ENCODE assay signal across 23 mouse cellular contexts in the genomic region with DNA sequence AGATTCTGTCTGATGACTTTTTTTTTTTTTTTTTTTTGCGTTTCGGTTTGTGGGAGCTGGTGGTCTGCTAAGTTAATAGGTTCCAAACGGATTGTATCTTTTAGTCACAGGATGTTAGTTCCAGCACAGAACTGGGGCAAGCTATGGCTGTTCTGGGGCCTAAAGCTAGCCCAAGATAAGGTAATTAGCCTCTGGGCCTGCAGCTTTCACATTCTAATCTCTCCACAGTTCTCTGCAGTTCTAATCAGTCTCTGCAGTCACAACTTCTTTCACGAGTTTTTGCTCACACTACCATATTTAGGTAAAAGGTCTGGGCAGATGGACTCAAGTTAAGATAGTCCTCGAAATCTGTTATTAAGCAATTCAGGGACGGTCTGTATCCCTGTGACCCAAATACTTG. TPM values are rescaled to one million over a fixed set of nuclear protein-coding genes. Genes with fewer than 3 reads are reported as not detected.
A peak's percentile ranks its signal among the peaks of the same experiment; 100 is the strongest.
DNase-seq lines count a peak whose midpoint lies in the region; ATAC-seq and TF ChIP-seq lines count a peak whose summit lies in the region.
"Had no signal": no experiment of that assay in that cellular context is flagged by ENCODE, and none has a peak within 500 bp of the region (broad histone marks: within the 10 kb centered on the region; RNA-seq: fewer than 3 reads in every experiment).

No protein-coding gene starts in this region.

- no peak for TF ChIP-seq POLR2A in MEL (IDR thresholded peaks at IDR 0.05; ENCODE audit: control insufficient read depth in 1 of 2, insufficient read depth in 1 of 2, low read depth in 1 of 2, low read length in 2 of 2, poor library complexity in 1 of 2)

- DNase-seq in MEL (ENCODE audit: low read depth, low spot score) (peak; percentile 27), adipocyte (ENCODE audit: low spot score) (peak; percentile 4)
- peak; percentile 5 for DNase-seq in liver, embryonic 13.5 days
- no peak for DNase-seq in thymus, postnatal 36 days
- no peak for DNase-seq in adrenal gland, adult 18-20 months (ENCODE audit: low spot score in 2 of 2)
- DNase-seq: adrenal gland, adult 2 months; adrenal gland, postnatal 14 days; cerebellum, adult 11-12 months; cerebellum, adult 8-10 months; cerebellum, postnatal 10 days; cerebellum, postnatal 36 days; embryo, embryonic 11 days; forebrain, postnatal 0 days; gastrocnemius, adult 2 months; gastrocnemius, postnatal 14 days; heart, adult 11 months had no signal

- H3K9me3 ChIP-seq in MEL (replicated peaks; ENCODE audit: insufficient read depth, low read length), result no peaks in the 10 kb centered on the region
- H3K9me3 ChIP-seq in liver, embryonic 13.5 days (replicated peaks), result no peaks in the 10 kb centered on the region
- H3K9me3 ChIP-seq: hindbrain, embryonic 12.5 days; hindbrain, embryonic 15.5 days had no signal

- peak; percentile 16 to 46; a peak in 1 of 4 replicates for TF ChIP-seq EP300 in MEL (IDR thresholded peaks at IDR 0.05; ENCODE audit: low read depth in 1 of 2, low read length in 2 of 2)

- peak; percentile 70 for ATAC-seq in liver, embryonic 13.5 days (ENCODE audit: low read depth)
- ATAC-seq in megakaryocyte-erythroid progenitor cell, adult 5-6 weeks (replicated peaks; ENCODE audit: low FRiP score, low TSS enrichment, poor library complexity, severe bottlenecking), result peak; percentile 61
- ATAC-seq: activated CD4-positive, CD25-positive, alpha-beta regulatory T cell, adult 4 months; CD4-positive, CD25-positive, alpha-beta regulatory T cell, adult 4 months; forebrain, embryonic 14.5 days; forebrain, postnatal 0 days had no signal

- no peak overlapping the region for H3K4me3 ChIP-seq in MEL (ENCODE audit: control insufficient read depth in 1 of 2, insufficient read depth in 1 of 2, low read depth in 2 of 2, low read length in 2 of 2)
- no peak overlapping the region for H3K4me3 ChIP-seq in liver, embryonic 13.5 days (replicated peaks)
- H3K4me3 ChIP-seq: gastrocnemius, adult 2 months; hindbrain, embryonic 12.5 days; hindbrain, embryonic 15.5 days had no signal

- no peaks in the 10 kb centered on the region for H3K79me2 ChIP-seq in MEL (ENCODE audit: control insufficient read depth, insufficient read depth, low read length, poor library complexity)

- H3K27ac ChIP-seq in MEL (ENCODE audit: control insufficient read depth, low read depth, low read length), result no peak overlapping the region
- no peak overlapping the region for H3K27ac ChIP-seq in liver, embryonic 13.5 days
- H3K27ac ChIP-seq: gastrocnemius, adult 2 months; hindbrain, embryonic 12.5 days; hindbrain, embryonic 15.5 days had no signal

- H3K9ac ChIP-seq in MEL (ENCODE audit: control insufficient read depth, low read depth, low read length, poor library complexity, severe bottlenecking), result no peak overlapping the region
- H3K9ac ChIP-seq in liver, embryonic 13.5 days, result no peak overlapping the region
- H3K9ac ChIP-seq: forebrain, postnatal 0 days; hindbrain, embryonic 12.5 days; hindbrain, embryonic 15.5 days had no signal

- WGBS in liver, embryonic 13.5 days (ENCODE audit: insufficient replicate concordance), result 36% methylated on average over 6 of the region's 6 CpGs

- H3K27me3 ChIP-seq in MEL (ENCODE audit: control insufficient read depth in 1 of 2, insufficient read depth in 2 of 2, low read length in 2 of 2), result peaks cover 0 to 2% of the 10 kb centered on the region in 2 experiments; a peak in 1 of 4 replicates
- no peaks in the 10 kb centered on the region for H3K27me3 ChIP-seq in liver, embryonic 13.5 days
- H3K27me3 ChIP-seq: hindbrain, embryonic 12.5 days; hindbrain, embryonic 15.5 days had no signal

- peaks cover 0 to 4% of the 10 kb centered on the region in 2 experiments; a peak in 1 of 4 replicates for H3K4me1 ChIP-seq in MEL (ENCODE audit: control insufficient read depth in 1 of 2, insufficient read depth in 2 of 2, low read length in 2 of 2)
- H3K4me1 ChIP-seq in liver, embryonic 13.5 days (replicated peaks), result no peaks in the 10 kb centered on the region
- H3K4me1 ChIP-seq: hindbrain, embryonic 12.5 days; hindbrain, embryonic 15.5 days had no signal

- no peak overlapping the region for H3K4me2 ChIP-seq in liver, embryonic 13.5 days
- H3K4me2 ChIP-seq: heart, embryonic 11.5 days; hindbrain, embryonic 12.5 days; hindbrain, embryonic 15.5 days had no signal

- TF ChIP-seq RAD21 in MEL (IDR thresholded peaks at IDR 0.05; ENCODE audit: low read depth, low read length), result no peak

- TF ChIP-seq CTCF in MEL (IDR thresholded peaks at IDR 0.05 in 2 of 3, conservative IDR thresholded peaks at IDR 0.05 in 1 of 3; ENCODE audit: control insufficient read depth in 1 of 3, insufficient read depth in 1 of 3, low read depth in 2 of 3, low read length in 3 of 3, poor library complexity in 1 of 3, severe bottlenecking in 1 of 3), result no peak

- no peaks in the 10 kb centered on the region; a peak in 1 of 4 replicates for H3K36me3 ChIP-seq in MEL (ENCODE audit: control insufficient read depth in 1 of 2, insufficient read depth in 2 of 2, low read length in 2 of 2)
- no peaks in the 10 kb centered on the region for H3K36me3 ChIP-seq in liver, embryonic 13.5 days
- H3K36me3 ChIP-seq: hindbrain, embryonic 12.5 days; hindbrain, embryonic 15.5 days had no signal

TF ChIP-seq in MEL, 35 proteins besides CTCF, POLR2A, EP300 and RAD21:
- TF ChIP-seq TCF12 (IDR thresholded peaks at IDR 0.05; ENCODE audit: low read depth, low read length), result 0 out of 2 replicates have a peak, but pooled peaks have one; percentile 24
- TF ChIP-seq MEF2A (IDR thresholded peaks at IDR 0.05; ENCODE audit: extremely low read depth, insufficient replicate concordance, low read depth, low read length, poor library complexity, severe bottlenecking), result no peak
- peak; percentile 45 for TF ChIP-seq ZNF384 (IDR thresholded peaks at IDR 0.05; ENCODE audit: low read depth, low read length)
- TF ChIP-seq E2F4 (IDR thresholded peaks at IDR 0.05; ENCODE audit: borderline replicate concordance, low read depth, low read length), result no peak
- TF ChIP-seq TBP (IDR thresholded peaks at IDR 0.05; ENCODE audit: low read depth, low read length), result no peak
- TF ChIP-seq GATA1 (IDR thresholded peaks at IDR 0.05; ENCODE audit: low read depth, low read length), result 0 out of 2 replicates have a peak, but pooled peaks have one; percentile 38
- no peak for TF ChIP-seq RCOR1 (IDR thresholded peaks at IDR 0.05; ENCODE audit: low read depth, low read length)
- TF ChIP-seq MAFK (IDR thresholded peaks at IDR 0.05; ENCODE audit: borderline replicate concordance, low read depth, low read length), result no peak
- no peak for TF ChIP-seq NRF1 (IDR thresholded peaks at IDR 0.05; ENCODE audit: insufficient read depth, low read depth, low read length, poor library complexity, severe bottlenecking)

RNA-seq across cellular contexts. Expression of a gene that starts 39.5 kb away (rescaled TPM):
- not detected in 2 replicates for total RNA-seq in MEL (2012; rRNA removed)
- polyA plus RNA-seq in MEL (2012; ENCODE audit: insufficient read depth in 1 of 2, insufficient read length in 2 of 2, low read depth in 1 of 2, low replicate concordance in 2 of 2, missing spikeins in 1 of 2), result under 1 TPM in 1 of 2 experiments, not detected in 1; 0.01 TPM
- polyA plus RNA-seq in liver, embryonic 13.5 days (2015; fragmentation: Nextera tagmentation; extraction: Ambion mirVana), result 0.14 and 0.21 TPM in 2 replicates
- not detected in 2 replicates for total RNA-seq in megakaryocyte-erythroid progenitor cell, adult 5-6 weeks (2014; fragmentation: Nextera tagmentation)
- total RNA-seq in megakaryocyte-erythroid progenitor cell, adult 5-6 weeks (2017), result not detected in 2 replicates
- total RNA-seq in adrenal gland, adult 18-20 months (2021), result 1 to 10 TPM; 1.2 to 1.5 TPM

Comparison
In these comparisons a context has a peak if more than half of its experiments do, and no peak if none do; other contexts are left out.
1. DNase-seq: peak in MEL (single experiment), adipocyte (single experiment) and liver, embryonic 13.5 days (single experiment); none in thymus, postnatal 36 days (0 of 2) and adrenal gland, adult 18-20 months (0 of 2).